In the genomic region with DNA sequence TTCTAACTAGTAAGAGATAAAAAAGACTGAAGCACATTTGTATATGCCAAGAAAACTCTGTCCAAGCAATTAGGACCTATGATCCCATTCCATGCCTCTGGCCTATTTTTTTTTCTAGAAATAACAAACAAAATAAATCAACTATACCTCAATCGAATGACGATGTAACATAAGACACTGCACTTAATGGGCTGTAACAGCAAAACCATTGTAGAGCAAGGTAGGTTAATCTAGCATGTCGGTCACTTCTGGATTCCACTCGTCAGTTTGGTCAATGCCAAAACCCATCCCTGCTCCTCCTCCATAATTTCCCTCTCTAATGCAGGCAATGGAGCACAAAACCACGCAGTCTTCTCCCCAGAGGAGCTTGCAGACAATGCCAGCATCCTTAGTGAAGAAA, we compare ENCODE assay signal across 17 mouse cellular contexts.
"Had no signal": no experiment of that assay in that cellular context is flagged by ENCODE, and none has a peak within 500 bp of the region (broad histone marks: within the 10 kb centered on the region; RNA-seq: fewer than 3 reads in every experiment).

No protein-coding gene starts in this region.

- H3K4me3 ChIP-seq: lung, embryonic 15.5 days; megakaryocyte, embryonic 14.5 days; midbrain, embryonic 13.5 days; midbrain, embryonic 15.5 days; neural tube, embryonic 12.5 days; stomach, embryonic 15.5 days had no signal

- H3K4me1 ChIP-seq: lung, embryonic 15.5 days; midbrain, embryonic 13.5 days; midbrain, embryonic 15.5 days; neural tube, embryonic 12.5 days; stomach, embryonic 15.5 days had no signal

- H3K9ac ChIP-seq: lung, embryonic 15.5 days; midbrain, embryonic 13.5 days; midbrain, embryonic 15.5 days; neural tube, embryonic 12.5 days; stomach, embryonic 15.5 days had no signal

- H3K9me3 ChIP-seq: lung, embryonic 15.5 days; megakaryocyte, embryonic 14.5 days; midbrain, embryonic 13.5 days; midbrain, embryonic 15.5 days; neural tube, embryonic 12.5 days; stomach, embryonic 15.5 days had no signal

- H3K27ac ChIP-seq: lung, embryonic 15.5 days; macrophage; midbrain, embryonic 13.5 days; midbrain, embryonic 15.5 days; neural tube, embryonic 12.5 days; stomach, embryonic 15.5 days; stomach, postnatal 0 days had no signal

- DNase-seq: lung, adult 2 months; lung, postnatal 14 days; lung, postnatal 36 days; right cerebral cortex, postnatal 14 days; thymus, adult 2 months; thymus, postnatal 25 days; thymus, postnatal 4 days had no signal

- H3K27me3 ChIP-seq: lung, embryonic 15.5 days; megakaryocyte, embryonic 14.5 days; midbrain, embryonic 13.5 days; midbrain, embryonic 15.5 days; neural tube, embryonic 12.5 days; stomach, embryonic 15.5 days had no signal

- H3K36me3 ChIP-seq: lung, embryonic 15.5 days; midbrain, embryonic 13.5 days; midbrain, embryonic 15.5 days; neural tube, embryonic 12.5 days; stomach, embryonic 15.5 days had no signal

- ATAC-seq: lung, postnatal 0 days; midbrain, embryonic 13.5 days; midbrain, embryonic 15.5 days had no signal

- H3K4me2 ChIP-seq: lung, embryonic 15.5 days; midbrain, embryonic 11.5 days; midbrain, embryonic 13.5 days; midbrain, embryonic 15.5 days; neural tube, embryonic 12.5 days; stomach, embryonic 15.5 days had no signal
